Mouse (Mus musculus): ENCODE results near the gene Pde10a. TPM values are rescaled to one million over a fixed set of nuclear protein-coding genes. Genes with fewer than 3 reads are reported as not detected.

The Pde10a gene
- polyA plus RNA-seq, 1 experiment from 2014 or later: 1.3 TPM

- no peak for ATAC-seq (replicated peaks; ENCODE audit: low FRiP score, low read depth)
- H3K27ac ChIP-seq: 0 out of 2 replicates have a peak overlapping the region, but pooled peaks have one; percentile 4
- DNase-seq (ENCODE audit: low spot score): peak; percentile 19
- no peaks in the 10 kb centered on the region for H3K9me3 ChIP-seq (replicated peaks; ENCODE audit: low read length)
- H3K4me2 ChIP-seq (ENCODE audit: low read length): no peak overlapping the region
- WGBS: 69% methylated on average over 3 of the region's 3 CpGs
- no peak overlapping the region for H3K9ac ChIP-seq (ENCODE audit: low read depth, low read length)
- no peak overlapping the region for H3K4me3 ChIP-seq (replicated peaks; ENCODE audit: low read depth, low read length)
- 0 out of 2 replicates have a peak, but pooled peaks cover 4% of the 10 kb centered on the region for H3K4me1 ChIP-seq (replicated peaks; ENCODE audit: insufficient read depth, low read length)
- no peak for TF ChIP-seq CTCF (IDR thresholded peaks at IDR 0.05; ENCODE audit: low read depth)
- no peaks in the 10 kb centered on the region for H3K27me3 ChIP-seq (ENCODE audit: insufficient read depth, low read length)
- no peaks in the 10 kb centered on the region for H3K36me3 ChIP-seq (ENCODE audit: insufficient read depth, low read length)
These were observed 288.8 kb downstream of the Pde10a start for GRCm38 (mm10) chr17:8813773-8814491.

- Histone ChIP-seq H3K4me2 (ENCODE audit: low read length) (no peak overlapping the region), H3K27me3 (ENCODE audit: insufficient read depth, low read length) (no peaks in the 10 kb centered on the region), H3K9me3 (replicated peaks; ENCODE audit: low read length) (no peaks in the 10 kb centered on the region), H3K4me3 (replicated peaks; ENCODE audit: low read depth, low read length) (no peak overlapping the region), H3K4me1 (replicated peaks; ENCODE audit: insufficient read depth, low read length) (0 out of 2 replicates have a peak, but pooled peaks cover 4% of the 10 kb centered on the region), H3K36me3 (ENCODE audit: insufficient read depth, low read length) (no peaks in the 10 kb centered on the region), H3K27ac (no peak overlapping the region), H3K9ac (ENCODE audit: low read depth, low read length) (no peak overlapping the region)
- WGBS: 90% methylated on average over 3 of the region's 3 CpGs
- DNase-seq (ENCODE audit: low spot score) (no peak), ATAC-seq (replicated peaks; ENCODE audit: low FRiP score, low read depth) (no peak)
- no peak for TF ChIP-seq CTCF (IDR thresholded peaks at IDR 0.05; ENCODE audit: low read depth)
These were observed 290.2 kb downstream of the Pde10a start for GRCm38 (mm10) chr17:8815376-8815775.

GRCm38 (mm10) chr17:8815864-8816263 is 290.7 kb downstream of the Pde10a start:
- Histone ChIP-seq H3K4me3 (replicated peaks; ENCODE audit: low read depth, low read length) (no peak overlapping the region), H3K27ac (no peak overlapping the region), H3K9me3 (replicated peaks; ENCODE audit: low read length) (no peaks in the 10 kb centered on the region), H3K9ac (ENCODE audit: low read depth, low read length) (no peak overlapping the region), H3K4me2 (ENCODE audit: low read length) (no peak overlapping the region), H3K36me3 (ENCODE audit: insufficient read depth, low read length) (no peaks in the 10 kb centered on the region), H3K27me3 (ENCODE audit: insufficient read depth, low read length) (no peaks in the 10 kb centered on the region), H3K4me1 (replicated peaks; ENCODE audit: insufficient read depth, low read length) (0 out of 2 replicates have a peak, but pooled peaks cover 4% of the 10 kb centered on the region)
- WGBS: 70% methylated on average over 5 of the region's 5 CpGs
- ATAC-seq (replicated peaks; ENCODE audit: low FRiP score, low read depth): no peak
- no peak for TF ChIP-seq CTCF (IDR thresholded peaks at IDR 0.05; ENCODE audit: low read depth)
- DNase-seq (ENCODE audit: low spot score): no peak

- no peaks in the 10 kb centered on the region for H3K36me3 ChIP-seq (ENCODE audit: insufficient read depth, low read length)
- no peak overlapping the region for H3K9ac ChIP-seq (ENCODE audit: low read depth, low read length)
- ATAC-seq (replicated peaks; ENCODE audit: low FRiP score, low read depth): no peak
- H3K27ac ChIP-seq: no peak overlapping the region
- 0 out of 2 replicates have a peak, but pooled peaks cover under 1% of the 10 kb centered on the region for H3K4me1 ChIP-seq (replicated peaks; ENCODE audit: insufficient read depth, low read length)
- DNase-seq (ENCODE audit: low spot score): no peak
- no peak overlapping the region for H3K4me3 ChIP-seq (replicated peaks; ENCODE audit: low read depth, low read length)
- no peak overlapping the region for H3K4me2 ChIP-seq (ENCODE audit: low read length)
- H3K9me3 ChIP-seq (replicated peaks; ENCODE audit: low read length): no peaks in the 10 kb centered on the region
- no peak for TF ChIP-seq CTCF (IDR thresholded peaks at IDR 0.05; ENCODE audit: low read depth)
- WGBS: 72% methylated on average over 13 of the region's 13 CpGs
- H3K27me3 ChIP-seq (ENCODE audit: insufficient read depth, low read length): no peaks in the 10 kb centered on the region
These were observed 293.5 kb downstream of the Pde10a start for GRCm38 (mm10) chr17:8818675-8819074.

GRCm38 (mm10) chr17:8823548-8823947 is 298.4 kb downstream of the Pde10a start:
- WGBS: 73% methylated on average over 7 of the region's 7 CpGs
- Histone ChIP-seq H3K4me2 (ENCODE audit: low read length) (no peak overlapping the region), H3K9me3 (replicated peaks; ENCODE audit: low read length) (no peaks in the 10 kb centered on the region), H3K4me1 (replicated peaks; ENCODE audit: insufficient read depth, low read length) (0 out of 2 replicates have a peak, but pooled peaks cover 3% of the 10 kb centered on the region), H3K27me3 (ENCODE audit: insufficient read depth, low read length) (no peaks in the 10 kb centered on the region), H3K36me3 (ENCODE audit: insufficient read depth, low read length) (no peaks in the 10 kb centered on the region), H3K9ac (ENCODE audit: low read depth, low read length) (no peak overlapping the region), H3K27ac (no peak overlapping the region), H3K4me3 (replicated peaks; ENCODE audit: low read depth, low read length) (no peak overlapping the region)
- TF ChIP-seq CTCF (IDR thresholded peaks at IDR 0.05; ENCODE audit: low read depth): no peak
- DNase-seq (ENCODE audit: low spot score) (no peak), ATAC-seq (replicated peaks; ENCODE audit: low FRiP score, low read depth) (no peak)

- TF ChIP-seq CTCF (IDR thresholded peaks at IDR 0.05; ENCODE audit: low read depth): no peak
- no peak overlapping the region for H3K9ac ChIP-seq (ENCODE audit: low read depth, low read length)
- no peaks in the 10 kb centered on the region for H3K9me3 ChIP-seq (replicated peaks; ENCODE audit: low read length)
- no peak overlapping the region for H3K4me3 ChIP-seq (replicated peaks; ENCODE audit: low read depth, low read length)
- H3K4me2 ChIP-seq (ENCODE audit: low read length): no peak overlapping the region
- H3K36me3 ChIP-seq (ENCODE audit: insufficient read depth, low read length): no peaks in the 10 kb centered on the region
- 0 out of 2 replicates have a peak, but pooled peaks cover 3% of the 10 kb centered on the region for H3K4me1 ChIP-seq (replicated peaks; ENCODE audit: insufficient read depth, low read length)
- H3K27me3 ChIP-seq (ENCODE audit: insufficient read depth, low read length): no peaks in the 10 kb centered on the region
- no peak for DNase-seq (ENCODE audit: low spot score)
- ATAC-seq (replicated peaks; ENCODE audit: low FRiP score, low read depth): no peak
- 71% methylated on average over 9 of the region's 9 CpGs for WGBS
- H3K27ac ChIP-seq: no peak overlapping the region
These were observed 302.0 kb downstream of the Pde10a start for GRCm38 (mm10) chr17:8827204-8827603.
